Mouse (Mus musculus): Measurements from ENCODE around the gene Csrp1.

Csrp1 gene

DNA sequence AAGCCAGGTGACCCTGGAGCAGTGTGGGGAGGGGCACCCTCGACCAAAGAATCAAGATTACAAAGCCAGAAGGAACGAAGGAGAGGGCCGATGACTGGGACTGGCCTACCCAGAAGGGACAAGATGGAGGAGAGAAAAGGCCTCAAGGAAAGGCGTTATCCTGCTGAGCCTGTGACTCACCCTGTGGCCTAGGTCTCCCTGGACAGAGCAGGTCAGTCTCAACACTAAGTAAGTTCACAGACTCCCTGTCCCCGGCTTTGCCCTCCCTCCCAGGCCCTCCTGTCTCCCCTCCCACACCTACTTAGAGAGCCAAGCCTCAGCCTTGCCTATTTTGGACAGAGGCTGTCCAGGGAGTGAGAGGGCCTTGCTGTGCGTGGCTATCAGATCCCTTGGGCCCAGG is at the start of gene Csrp1:
Csrp1 (plus strand) TSS at position 79 of the 400 bp plus-strand sequence.
- DNase-seq, result no peak

DNA sequence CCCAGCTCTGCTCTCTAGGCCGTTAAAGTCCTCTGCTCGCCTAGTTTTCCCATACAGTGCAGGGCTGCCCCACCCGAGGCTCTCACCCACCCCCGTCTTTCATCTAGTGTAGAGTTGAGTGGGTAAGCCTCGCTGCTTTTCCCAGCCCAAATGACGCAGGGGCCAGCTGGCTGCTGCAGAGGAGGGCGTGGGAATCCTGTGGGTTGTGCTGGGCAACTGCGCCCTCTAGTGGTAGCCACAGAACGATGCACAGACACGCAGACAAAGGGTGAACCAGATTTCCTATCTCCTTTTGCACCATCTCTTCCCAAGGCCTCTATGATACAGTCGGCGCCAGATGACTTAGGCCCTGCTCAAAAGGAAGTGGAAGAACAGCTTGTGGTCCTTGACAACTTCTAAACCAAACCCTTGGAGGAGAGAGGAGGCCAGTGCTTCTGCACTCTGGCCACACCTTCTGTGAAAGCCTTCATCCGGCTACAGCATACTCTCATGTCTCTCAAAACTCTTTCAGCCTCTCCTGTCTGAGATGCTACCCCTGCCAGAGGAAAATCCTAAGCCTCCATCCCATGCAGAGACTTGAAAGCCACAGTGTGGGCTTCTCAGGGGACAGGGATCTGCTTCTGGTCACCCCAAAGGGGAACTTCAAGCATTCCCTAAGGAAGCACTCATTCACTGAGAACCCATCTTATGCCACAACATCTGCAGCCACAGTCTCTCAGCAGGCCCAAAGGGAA is 49.3 kb upstream of the Csrp1 start:
- peak; percentile 91 for DNase-seq

DNA sequence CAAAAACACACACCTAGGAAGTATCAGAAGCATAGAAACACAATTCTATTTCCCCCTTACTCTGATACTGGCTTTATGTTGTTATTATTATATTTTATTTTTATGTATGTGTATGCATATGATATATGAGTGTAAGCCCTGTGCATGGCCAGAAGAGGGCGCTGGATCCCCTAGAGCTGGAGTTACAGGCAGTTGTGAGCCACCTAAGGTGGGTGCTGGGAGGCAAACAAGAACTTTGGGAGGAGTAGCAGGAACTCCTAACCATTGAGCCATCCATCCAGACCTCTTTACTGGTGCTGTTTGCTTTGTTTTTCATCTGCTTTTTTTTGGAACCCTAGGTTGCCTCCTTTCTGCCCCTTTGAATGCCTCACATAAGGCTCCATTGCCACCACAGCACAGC is 48.5 kb upstream of the Csrp1 start:
- DNase-seq, result no peak

DNA sequence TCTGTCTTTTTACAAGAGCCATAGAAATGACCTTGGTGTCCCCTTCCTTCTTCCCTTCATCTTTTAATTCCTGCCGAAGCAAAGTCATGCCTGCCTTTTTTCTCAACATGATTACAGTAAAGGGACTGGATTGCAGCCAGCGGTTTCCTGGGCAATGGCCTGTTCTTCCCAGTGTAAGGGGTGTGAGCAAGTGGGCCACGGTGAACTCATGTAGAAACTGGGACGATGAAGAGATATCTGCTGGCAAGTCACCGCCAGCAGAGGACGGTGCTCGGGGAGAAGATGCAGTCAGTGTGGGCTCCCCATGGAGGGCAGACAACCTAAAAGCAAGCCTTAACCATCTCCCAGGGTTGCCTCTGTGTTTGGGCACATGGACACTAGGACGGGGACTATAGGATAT is 47.9 kb upstream of the Csrp1 start:
- no peak for DNase-seq

DNA sequence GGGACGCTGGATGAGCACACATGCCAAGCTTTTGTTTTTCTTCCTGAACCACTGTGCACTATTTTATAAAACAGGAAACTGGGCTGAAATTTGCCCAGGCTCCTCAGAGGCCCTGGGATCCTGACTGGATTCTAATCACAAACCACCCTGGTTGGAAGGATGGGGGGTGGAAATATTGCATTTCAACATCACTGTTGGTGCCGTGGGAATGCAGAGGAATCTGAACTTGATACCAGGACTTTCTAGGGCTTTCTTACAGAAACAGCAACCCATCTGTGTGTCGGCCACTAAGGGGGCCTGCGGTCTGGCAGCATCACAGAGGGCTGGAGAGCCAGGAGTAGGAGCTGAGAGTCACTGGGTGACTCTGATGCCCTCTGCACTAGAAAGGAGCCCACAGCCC is 47.5 kb upstream of the Csrp1 start:
- DNase-seq, result no peak

DNA sequence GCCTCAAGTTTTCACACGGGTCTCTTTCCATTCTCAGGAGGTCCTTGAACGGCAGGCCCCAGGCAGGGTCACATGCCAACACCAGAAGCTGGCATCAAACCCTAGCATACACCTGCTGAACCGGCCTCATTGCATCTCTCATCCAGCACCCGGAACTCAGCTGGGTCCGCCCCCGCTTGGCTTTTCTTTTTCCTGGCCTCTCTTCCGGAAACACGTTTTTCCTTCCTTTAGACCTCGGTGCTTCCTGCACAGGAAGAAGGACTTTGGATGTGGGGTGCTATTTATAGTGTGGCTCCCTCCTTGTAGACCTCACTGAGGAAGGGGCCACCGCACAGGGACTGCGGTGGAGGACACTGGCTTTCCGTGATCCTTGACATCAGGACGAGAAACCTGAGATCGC is 46.4 kb upstream of the Csrp1 start:
- DNase-seq, result no peak

DNA sequence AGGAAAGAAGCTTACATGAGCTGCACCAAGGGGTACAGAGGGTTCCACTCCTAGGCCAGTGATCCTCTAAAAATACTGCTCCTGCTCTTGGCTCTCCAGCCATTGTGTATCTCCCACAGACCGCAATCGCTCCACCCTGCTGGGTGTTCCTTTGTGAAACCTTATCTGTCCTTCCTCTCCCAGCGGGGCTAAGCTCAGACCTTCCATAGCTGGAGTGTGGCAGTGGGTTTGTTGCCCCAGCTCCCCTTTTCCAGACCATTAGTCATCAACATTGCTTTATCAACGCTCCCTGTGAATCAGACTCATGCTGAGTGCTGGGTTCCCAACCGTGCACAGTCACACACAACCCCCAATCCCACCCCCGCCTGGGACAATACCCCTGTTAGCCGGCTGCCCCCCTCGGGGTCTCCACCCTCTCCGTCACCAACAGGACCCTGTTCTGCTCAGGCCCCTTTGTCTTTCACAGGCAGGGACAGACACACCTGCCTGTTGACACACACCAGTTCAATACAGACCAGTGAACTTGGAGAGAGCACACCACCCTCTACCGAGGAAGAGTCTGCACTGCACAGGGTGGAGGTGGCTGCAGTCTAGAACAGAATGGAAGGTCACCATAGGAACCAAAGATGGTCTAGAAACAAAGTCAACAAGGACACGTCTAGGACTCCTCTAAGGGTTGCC is 44.3 kb upstream of the Csrp1 start:
- no peak for DNase-seq

DNA sequence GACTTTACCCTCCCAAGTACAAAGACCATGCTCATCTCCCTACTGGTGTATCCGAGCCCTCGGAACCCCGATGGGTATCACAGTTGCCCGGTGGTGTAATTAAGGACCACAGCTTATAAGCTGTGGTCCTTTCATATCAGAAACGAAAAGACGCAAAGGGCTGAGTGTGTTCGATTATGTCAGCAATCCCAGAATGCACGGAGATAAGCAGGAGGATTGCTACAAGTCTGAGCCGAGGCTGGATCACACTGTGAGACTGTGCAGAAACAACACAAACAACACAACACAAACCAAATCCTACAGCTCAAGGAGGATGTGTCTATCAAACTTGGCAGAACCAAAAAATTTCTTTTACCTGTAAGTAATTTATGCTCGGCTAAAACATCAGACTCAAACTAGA is 43.6 kb upstream of the Csrp1 start:
- no peak for DNase-seq

DNA sequence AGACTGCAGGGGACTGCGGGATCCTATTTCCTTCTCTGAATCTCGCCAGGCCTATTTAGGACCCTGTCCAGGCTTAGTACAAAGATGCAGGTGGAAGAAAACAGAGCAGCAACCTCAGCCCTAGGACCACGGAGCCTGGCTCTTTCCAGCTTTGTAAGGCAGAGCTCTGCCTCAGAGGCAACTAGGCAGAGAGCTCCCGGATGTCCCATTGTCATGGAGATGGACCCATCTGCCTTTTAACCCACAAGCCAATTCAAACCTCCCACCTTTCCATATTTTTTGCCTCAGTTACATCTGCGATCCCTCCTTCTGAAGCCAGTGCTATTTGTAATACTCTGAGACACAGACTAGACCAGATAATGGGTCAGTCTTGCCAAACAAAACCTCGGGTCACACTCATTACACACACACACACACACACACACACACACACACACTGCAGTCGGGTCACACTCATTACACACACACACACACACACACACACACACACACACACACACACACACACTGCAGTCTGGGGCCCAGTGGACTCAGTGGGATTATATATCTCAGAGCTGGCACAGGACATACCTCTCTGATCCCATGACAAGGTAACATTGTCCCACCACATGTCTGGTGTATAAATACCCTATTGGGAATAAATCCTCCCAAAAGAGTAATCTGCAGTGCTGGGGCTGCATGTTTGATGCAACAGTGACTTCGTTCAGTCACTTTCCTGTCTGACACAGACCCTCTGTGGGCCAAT is 42.8 kb upstream of the Csrp1 start:
- no peak for DNase-seq

DNA sequence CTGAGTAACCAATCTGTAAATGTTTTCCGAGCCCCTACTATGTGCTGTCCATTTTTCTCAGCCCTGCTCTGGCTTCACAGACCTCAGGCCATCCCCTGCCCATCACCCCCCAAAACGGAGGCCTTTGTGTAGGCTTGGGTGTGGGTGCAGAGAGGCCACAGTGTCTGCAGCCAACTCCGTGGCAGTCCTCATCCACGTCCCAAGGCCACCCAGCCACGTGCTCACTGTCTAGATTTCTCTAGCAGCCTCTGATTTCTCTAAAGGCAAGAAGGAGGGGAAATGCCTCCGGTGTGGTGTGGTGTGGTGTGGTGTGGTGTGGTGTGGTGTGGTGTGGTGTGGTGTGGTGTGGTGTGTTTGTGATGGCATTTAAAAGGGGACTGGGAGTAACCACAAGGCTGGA is 41.7 kb upstream of the Csrp1 start:
- no peak for DNase-seq

DNA sequence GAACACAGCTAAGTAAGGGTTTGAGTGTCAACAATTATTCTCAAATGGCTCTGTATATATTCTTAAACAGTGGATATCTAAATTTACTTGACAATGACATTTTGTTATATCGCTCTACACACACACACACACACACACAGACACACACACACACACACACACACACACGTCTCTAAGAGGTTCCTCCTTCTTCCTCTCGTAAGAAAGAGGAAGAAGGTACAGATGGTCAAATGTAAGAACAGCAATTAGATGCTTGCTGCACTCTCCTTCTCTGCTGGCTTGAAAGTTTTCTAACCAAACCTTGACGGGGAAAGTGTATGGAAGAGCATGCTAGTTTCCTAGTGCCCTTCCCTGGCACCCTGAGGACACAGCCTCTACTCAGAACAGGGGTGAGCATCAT is 39.1 kb upstream of the Csrp1 start:
- no peak for DNase-seq

DNA sequence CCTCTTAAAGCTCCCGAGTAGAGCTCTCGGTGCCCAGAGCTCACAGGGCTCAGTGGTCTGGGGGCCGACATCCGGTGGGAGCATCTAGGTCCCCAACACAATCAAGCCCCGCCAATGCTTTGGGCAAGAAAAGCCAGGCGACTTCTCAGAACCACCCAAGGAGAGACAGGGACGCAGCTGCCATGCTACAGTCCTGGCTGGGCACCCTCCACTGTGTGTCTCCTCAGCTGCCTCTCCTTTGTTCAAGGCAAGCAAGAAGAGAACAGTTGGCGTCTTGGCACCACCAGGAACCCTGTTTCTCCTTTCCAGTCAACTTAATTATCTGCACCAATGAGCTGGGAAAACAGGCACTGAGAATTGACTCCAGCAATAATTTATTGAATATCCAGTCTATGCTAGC is 38.7 kb upstream of the Csrp1 start:
- no peak for DNase-seq

DNA sequence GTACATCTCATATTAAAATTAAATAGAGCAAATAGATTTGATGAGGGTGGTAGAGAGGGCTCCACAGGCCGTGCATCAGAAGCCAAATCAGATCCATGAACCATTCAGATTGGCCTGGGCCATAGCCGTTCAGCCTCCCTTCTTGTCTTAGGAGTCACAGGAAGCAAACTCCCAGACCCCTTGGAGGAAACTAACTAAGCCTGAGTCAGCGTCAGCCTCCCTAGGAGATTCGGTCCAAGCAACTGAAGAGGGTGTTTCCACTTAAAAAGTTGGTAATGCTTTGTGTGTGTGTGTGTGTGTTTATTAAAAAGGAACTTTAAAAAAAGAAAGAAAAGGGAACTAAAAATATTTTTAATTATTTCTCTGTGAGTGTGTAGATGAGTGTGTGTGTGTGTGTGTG is 35.0 kb upstream of the Csrp1 start:
- no peak for DNase-seq

DNA sequence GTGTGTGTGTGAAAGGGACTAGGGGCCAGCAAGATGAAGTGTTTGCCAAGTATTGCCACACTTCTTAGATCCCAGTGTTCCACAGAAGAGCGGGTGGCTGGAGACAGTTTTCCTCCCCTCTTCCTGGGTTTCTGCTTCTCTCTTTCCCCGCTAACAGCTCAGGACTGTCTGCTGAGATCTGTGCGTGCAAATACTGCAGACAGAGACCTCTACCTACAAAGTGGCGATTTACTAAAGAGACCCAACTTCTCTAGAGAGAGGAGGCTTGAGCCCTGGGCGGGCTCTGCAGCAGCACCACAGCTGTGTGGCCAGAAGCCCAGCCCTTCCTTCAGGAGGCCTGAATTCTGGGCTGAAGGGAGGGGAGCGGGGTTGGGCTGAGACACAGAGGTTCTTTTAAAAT is 34.5 kb upstream of the Csrp1 start:
- DNase-seq, result no peak

DNA sequence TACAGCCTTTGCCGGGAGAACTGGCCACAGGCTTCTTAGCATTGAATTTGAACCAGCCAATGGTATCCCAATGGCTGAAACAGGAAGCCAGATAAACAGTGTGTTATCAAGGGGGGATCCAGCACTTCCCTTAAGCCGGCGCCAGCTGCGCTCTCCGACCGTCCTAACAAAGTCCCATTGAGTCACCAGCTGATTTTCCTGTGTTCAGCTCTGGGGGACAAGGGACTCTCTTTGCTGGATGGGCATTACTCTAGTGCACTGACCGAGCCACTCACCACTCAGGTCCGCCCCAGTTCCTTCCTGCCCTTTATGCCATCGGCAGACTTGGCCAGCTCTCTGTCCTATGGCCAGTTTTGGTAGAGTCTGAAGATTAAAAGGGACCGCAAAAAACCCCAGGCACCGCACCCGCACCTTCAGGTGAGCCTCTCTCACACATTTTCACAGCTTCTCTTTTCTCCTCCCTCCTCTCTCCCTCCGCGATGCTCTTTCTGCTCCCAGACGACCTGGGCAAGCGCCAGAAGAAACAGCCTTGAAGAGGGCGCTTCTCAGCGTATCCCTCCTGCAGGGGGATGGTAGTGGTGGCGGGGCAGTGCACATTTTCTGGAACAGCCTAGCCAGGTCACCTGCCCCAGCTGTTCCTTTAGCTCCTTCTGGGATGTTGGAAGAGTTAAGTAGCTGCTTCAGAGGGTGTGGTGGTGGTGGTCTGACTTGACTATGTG is 32.9 kb upstream of the Csrp1 start:
- DNase-seq, result no peak

DNA sequence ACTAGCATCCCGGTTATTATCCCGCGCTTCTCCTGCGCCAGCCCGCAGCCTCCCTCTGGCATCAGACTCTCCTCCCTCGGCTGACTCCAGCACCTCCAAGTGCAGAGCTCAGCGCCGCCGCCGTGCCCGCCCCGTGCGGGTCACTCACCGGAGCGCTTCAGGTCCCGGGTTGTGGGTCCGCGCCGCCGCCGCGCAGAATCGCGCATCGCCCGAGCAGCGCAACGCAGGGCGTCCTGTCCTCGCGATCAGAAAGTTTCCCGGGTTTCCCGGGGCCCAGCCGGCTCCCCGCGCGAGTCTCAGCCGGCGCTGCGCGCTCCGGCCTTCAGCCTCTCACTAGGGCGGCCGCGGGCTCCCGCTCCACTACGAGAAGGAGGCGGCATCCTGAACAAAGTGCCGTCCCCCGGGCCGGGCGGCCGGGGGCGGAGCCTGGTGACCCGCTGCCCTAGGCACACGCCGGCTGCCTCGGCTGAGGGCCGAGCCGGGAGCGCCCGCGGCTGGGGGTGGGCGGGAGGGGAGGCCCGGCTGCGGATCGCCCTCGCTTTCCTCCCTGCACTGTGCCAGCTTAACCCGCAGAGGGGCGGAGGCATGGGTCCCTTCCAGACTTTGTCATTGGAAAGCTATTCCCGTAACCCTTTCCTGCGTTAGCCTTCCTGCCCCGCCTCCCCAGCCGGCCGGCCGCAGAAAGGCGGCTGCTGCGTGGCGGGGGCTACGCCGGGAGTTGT is 31.9 kb upstream of the Csrp1 start:
- DNase-seq, result no peak

DNA sequence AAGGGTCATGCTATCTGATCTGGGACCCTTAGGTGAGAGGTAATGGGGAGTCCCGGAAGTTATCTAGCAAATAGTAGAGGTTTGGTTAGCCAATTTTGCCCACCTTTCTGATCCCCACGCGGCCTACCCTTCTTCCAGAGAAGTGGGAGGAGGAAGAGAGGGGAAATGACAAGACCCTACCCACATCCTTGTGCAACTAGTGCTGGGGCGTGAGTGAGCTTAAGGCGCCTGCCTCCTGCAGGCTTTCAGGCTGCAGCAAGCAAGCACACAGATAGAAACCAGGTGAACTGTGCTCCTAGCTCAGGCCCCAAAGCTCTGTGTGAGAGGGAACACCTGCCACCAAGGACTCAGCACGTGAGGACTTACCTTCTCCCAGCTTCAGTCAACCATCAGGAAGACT is 31.2 kb upstream of the Csrp1 start:
- no peak for DNase-seq

DNA sequence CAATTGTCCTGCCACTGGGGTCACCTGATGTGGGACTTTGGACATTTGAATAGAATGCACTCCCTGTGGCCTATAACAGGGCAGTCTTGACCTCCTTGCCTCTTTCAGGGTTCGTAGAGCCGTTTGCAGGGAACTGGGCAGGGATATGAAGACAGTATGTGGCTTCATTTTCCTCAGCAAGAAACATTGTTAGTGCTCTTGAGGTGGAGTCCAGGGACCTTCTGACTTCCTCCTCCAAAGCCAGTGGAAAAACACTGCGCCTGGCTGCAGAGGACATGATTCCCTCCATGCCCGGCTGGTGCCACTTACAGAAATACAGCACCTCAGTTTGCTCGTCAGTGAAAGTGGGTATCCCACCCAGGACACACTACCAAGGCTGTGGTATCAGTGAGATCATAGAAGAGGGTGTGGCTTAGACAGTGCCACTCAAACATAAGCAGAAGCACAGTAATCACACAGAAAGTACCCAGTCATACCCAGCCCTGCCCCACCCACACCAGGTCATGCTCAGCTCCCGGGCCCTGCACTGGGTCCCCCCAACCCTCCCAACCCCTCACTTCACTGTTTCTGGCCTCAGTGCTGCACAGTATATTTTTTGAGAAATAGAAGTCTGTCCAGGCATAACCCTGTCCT is 29.0 kb upstream of the Csrp1 start:
- no peak for DNase-seq

DNA sequence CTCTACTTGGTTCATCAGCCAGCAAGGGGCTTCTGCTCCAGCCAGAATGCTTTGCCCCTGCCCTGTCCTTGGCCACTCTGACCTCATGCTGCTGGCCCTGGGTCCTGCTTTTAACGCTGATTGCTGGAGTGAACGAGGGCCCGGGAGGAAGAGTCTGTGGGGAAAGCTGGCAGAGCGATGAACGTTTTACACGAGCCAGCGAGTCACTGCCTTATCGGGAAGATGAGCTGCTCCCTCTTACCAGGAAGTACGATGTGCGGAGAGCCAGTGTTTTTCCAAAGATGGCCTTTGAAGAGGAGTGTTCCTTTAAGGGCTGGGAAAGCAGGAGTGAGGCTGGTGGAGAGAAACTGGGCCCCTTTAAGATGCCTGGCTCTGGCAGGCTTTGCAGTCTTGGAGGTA is 28.4 kb upstream of the Csrp1 start:
- no peak for DNase-seq

DNA sequence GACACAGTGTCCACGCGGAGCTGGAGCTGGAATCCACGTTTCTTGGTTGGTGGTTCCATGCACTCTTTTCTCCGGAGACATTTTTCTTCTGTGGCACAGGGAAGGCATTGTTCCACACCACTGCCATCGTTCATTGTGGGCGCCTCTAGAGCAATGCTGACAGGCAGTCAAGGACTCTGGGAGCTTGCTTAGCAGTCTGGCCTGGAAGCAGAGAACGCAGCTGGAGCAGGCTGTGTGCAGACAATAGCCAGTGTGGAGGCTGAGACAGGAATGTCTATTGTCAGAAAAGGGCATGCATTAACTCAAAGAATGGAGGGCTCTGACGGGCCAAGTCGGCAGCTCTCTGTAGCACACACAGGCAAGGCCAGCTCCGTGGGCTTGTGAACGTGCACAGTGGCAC is 25.7 kb upstream of the Csrp1 start:
- DNase-seq, result no peak

DNA sequence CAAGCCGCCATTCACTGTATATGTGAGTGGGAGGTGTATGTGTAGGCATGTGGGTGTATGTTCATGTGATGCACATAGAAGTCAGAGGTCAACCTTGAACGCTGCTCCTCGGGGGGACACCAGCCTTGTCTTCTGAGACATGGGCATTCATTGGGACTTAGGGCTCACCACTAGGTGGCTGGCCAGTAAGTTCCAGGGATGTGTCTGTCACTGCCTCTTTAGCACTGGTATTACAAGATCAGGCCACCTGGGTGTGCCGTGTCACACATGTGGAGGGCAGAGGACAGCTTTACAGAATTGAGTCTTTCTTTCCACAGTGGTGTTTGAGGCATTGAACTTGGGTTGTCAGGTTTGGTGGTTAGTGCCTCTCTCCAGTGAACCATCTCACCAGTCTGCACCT is 22.4 kb upstream of the Csrp1 start:
- DNase-seq, result no peak

DNA sequence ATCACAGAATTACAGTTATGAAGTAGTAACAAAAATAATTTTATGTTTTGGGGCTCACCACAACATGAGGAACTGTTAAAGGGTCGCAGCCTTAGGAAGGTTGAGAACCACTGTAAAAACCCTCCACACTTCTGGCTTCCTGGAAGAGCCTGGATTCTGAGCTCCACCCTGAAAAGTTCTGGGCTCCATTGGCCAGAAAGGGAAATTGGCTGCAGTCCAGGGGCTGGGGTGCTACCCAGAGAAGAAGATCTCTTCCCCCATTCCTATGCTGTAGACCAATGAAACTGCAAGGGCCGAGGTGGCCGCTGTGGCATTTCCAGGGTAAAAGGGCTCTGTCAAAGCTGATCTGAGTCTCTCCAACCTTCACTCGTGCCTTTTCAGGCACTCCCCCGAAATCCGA is 21.8 kb upstream of the Csrp1 start:
- no peak for DNase-seq

Measured in right cerebral cortex, adult 18-20 months (tissue).